Mouse (Mus musculus) neural tube, embryonic 14.5 days (tissue): ENCODE data around the gene Faf2. TPM values are rescaled to one million over a fixed set of nuclear protein-coding genes. Genes with fewer than 3 reads are reported as not detected.
A peak's percentile ranks its signal among the peaks of the same experiment; 100 is the strongest.

Source experiments
- ATAC-seq: fragments of 200-750 bp; cut with Nextera tagmentation; 2 replicates; pipeline ENCODE4 v1.8.0; 2017; ENCODE audit warnings: low read depth, mild to moderate bottlenecking, moderate TSS enrichment, moderate library complexity
- H3K27ac ChIP-seq: fragments of 300-500 bp; sonication (generic); 2 replicates; pipeline ENCODE4 v1.5.1; 2014; ENCODE audit warnings: low read depth, mild to moderate bottlenecking, control low read depth, low read length, moderate library complexity, mixed read lengths
- H3K27me3 ChIP-seq: fragments of 300-500 bp; sonication (generic); 2 replicates; pipeline ENCODE4 v1.6.1; 2014; ENCODE audit warnings: low read length; ENCODE audit not compliant: control insufficient read depth, insufficient read depth
- H3K36me3 ChIP-seq: fragments of 300-500 bp; sonication (generic); 2 replicates; pipeline ENCODE4 v1.6.1; 2014; ENCODE audit warnings: low read length, mixed read lengths; ENCODE audit not compliant: control insufficient read depth, insufficient read depth
- H3K4me1 ChIP-seq: fragments of 300-500 bp; sonication (generic); 2 replicates; pipeline ENCODE4 v1.6.1; 2014; ENCODE audit warnings: low read length; ENCODE audit not compliant: control insufficient read depth, insufficient read depth
- H3K4me2 ChIP-seq: fragments of 300-500 bp; sonication (generic); 2 replicates; pipeline ENCODE4 v1.6.1; 2014; ENCODE audit warnings: mild to moderate bottlenecking, low read depth, low read length, control low read depth
- H3K4me3 ChIP-seq: fragments of 300-500 bp; sonication (generic); 2 replicates; pipeline ENCODE4 v1.5.1; 2014; ENCODE audit warnings: low read depth, low read length, control low read depth, mixed read lengths
- H3K9ac ChIP-seq: fragments of 300-500 bp; sonication (generic); replicated peaks from 2 replicates; pipeline ENCODE4 v1.6.1; 2014; ENCODE audit warnings: low read depth, mild to moderate bottlenecking, control low read depth, low read length, mixed read lengths
- H3K9me3 ChIP-seq: fragments of 300-500 bp; sonication (generic); 2 replicates; pipeline ENCODE4 v1.6.1; 2016; ENCODE audit warnings: low read length; ENCODE audit not compliant: control insufficient read depth
- WGBS: fragments of 180-500 bp; shearing (Covaris S2); extraction: QIAGEN DNeasy Blood & Tissue Kit; methylation state at CpG from one replicate; pipeline ENCODE4 v1.1.7; 2014; 5-methylcytosine and 5-hydroxymethylcytosine counted together
- polyA plus RNA-seq: library from polyadenylated mRNA; unstranded; fragments of >200 nt; fragmentation: Nextera tagmentation; extraction: Ambion mirVana; gene quantifications from 2 replicates; pipeline ENCODE4 v1.2.1, GENCODE M21; 2014

The Faf2 gene
- polyA plus RNA-seq, 1 experiment from 2014 or later = 97.9 TPM

DNA sequence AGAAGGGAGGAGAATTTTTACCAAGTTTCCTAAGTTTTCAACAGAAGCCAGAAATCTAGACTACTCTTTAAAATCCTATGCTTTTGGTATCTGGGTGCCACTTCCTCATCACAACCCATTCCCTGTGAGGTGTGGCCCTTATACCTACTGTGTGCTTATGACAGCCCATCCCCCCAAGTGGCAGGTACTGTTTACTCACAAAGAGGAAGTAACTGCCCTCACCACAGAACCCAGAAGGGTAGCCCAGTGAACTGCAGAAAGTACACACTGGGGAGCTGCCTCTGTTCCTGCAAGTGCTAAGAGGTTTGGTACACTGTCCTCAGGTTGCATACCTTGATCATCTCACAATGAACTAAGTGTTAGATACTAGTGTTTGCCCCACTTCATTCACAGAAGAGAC lies 70.2 kb downstream of the Faf2 start:
- Histone ChIP-seq H3K4me1 (peaks cover 19% of the 10 kb centered on the region), H3K9me3 (no peaks in the 10 kb centered on the region), H3K4me3 (no peak overlapping the region), H3K4me2 (peak overlapping the region; percentile 95), H3K9ac (peak overlapping the region; percentile 92; the same call in 1 of the 2 replicates), H3K27ac (no peak overlapping the region), H3K36me3 (no peaks in the 10 kb centered on the region), H3K27me3 (no peaks in the 10 kb centered on the region)
- no peak for ATAC-seq

DNA sequence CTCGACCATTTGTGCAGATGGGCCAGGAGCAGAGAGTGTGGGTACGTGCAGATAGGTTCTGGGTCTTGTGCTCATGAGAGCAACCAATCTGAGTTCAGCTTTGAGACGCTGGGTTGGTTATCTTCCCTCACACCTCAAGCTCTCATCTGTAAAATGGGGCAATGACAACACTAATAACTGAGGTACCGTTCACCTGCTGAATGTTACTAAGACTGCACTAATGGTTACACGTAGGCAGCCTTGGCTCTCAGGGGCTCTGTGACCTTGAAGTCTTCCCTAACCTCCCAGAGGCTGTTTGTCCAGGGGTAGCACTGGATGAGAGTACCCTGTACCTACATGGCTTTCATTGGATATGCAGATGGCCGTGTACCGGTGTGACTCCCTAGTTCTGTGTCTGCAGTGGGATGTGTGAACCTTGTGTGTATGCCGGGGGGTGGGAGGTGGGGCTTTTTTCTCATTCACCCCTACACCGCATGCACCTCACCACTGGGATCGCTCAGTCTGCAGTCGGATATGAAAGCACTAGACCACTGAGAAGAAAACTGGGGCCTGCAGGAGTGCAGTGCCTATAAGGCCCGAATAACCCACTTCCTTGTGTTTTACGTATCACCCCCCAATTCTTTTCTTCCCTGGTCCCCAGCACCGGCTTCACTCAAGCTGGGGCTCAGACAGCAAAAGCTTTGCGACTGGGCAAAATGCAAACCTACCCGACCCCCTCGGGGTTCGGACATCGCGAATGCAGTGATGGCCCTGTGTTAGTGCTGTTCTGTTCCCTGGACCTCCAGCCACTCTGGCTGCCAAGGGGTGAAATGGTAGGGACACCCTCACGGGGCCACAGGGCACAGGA lies 71.3 kb downstream of the Faf2 start:
- H3K4me3 ChIP-seq = peak overlapping the region; percentile 95
- H3K4me1 ChIP-seq = peaks cover 19% of the 10 kb centered on the region
- ATAC-seq = no peak
- H3K9me3 ChIP-seq = no peaks in the 10 kb centered on the region
- WGBS = 15% methylated on average over 21 of the region's 21 CpGs
- peak overlapping the region; percentile 92 for H3K9ac ChIP-seq
- H3K36me3 ChIP-seq = no peaks in the 10 kb centered on the region
- no peaks in the 10 kb centered on the region for H3K27me3 ChIP-seq
- H3K27ac ChIP-seq = peak overlapping the region; percentile 93
- H3K4me2 ChIP-seq = peak overlapping the region; percentile 95

DNA sequence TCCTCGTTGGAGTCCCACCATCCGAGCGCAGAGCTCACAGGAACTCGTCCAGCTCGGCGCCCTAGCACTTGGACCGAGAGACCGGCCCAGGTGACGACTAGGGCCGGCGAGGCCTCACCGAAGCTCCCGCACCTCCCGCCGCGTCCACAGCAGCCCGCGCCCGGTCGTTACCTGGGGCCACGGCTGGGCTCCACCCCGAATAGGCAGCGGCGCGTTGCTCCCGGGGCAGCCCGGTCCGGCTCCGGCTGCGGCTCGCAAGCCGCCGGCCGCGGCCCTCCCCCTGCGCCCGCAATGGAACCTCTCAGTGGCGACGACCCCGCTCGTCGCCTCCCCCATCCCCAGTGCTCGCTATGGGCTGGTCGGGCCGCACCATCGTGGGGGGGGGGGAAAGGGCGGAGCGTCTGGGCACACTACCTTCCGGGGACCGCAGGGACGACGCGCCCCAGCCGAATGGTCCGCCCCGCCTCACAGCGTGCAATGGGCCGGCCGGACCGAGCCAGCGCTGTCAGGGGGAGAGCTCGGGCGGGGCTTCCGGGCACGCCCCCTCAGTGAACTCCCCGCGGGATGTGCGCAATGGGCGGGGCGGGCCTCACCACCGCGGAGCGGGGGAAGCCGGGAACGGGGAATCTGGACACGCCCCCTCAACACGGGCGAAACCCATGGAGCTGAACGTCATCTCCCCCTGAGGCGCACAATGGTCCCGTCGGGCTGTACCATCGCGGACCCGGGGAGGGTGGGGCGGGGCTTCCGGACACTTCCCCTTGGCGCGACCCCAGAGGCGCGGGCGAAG lies 72.2 kb downstream of the Faf2 start, which contains the start of gene Rnf44:
Gene Rnf44, minus strand, starts transcription at position 350 of the 790 bp plus-strand sequence.
- Histone ChIP-seq H3K4me3 (peak within 1 kb of the TSS; percentile 95), H3K27ac (peak within 1 kb of the TSS; percentile 93), H3K36me3 (no peaks in the 10 kb centered on the region), H3K4me2 (peak within 1 kb of the TSS; percentile 95), H3K9ac (peak within 1 kb of the TSS; percentile 92), H3K9me3 (no peaks in the 10 kb centered on the region), H3K27me3 (no peaks in the 10 kb centered on the region), H3K4me1 (peaks cover 16% of the 10 kb centered on the region)
- WGBS = under 1% methylated on average over 62 of the region's 92 CpGs
- peak; percentile 97 for ATAC-seq

DNA sequence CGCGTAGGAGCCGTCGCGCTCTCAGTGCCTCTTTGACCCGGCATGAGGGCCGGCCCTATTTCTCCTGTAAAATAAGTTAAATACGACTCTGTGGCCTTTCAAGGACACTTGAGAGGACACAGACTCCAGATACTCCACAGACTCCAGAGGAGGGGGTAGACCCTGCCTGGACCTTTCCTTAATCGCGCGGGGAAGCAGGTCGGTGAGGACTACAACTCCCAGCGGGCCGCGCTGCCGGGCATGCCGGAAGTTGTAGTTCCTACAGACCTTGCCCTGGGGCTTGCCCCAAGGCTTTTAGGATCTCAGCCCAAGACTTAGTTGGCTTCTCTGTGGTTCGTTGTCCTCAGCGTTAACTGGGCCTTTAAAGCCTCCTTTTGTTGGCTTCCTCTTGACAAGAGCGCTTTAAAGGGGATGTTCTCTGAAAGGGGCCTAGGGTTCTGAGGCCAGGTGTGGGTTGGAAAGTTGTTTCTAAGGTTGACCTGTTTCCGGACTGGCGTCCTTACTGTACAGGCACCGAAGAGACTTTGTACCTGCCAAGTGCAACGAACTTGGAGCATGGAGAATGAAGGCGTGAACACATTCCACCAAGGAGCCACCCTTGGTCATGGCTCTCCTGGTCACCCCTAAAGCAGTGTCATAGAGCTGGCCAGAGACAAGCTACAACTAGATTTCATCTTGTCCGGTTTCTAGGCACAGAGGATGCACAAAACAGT lies 72.9 kb downstream of the Faf2 start:
- Histone ChIP-seq H3K27me3 (no peaks in the 10 kb centered on the region), H3K27ac (peak overlapping the region; percentile 93), H3K4me3 (peak overlapping the region; percentile 95), H3K9me3 (no peaks in the 10 kb centered on the region), H3K4me1 (peaks cover 15% of the 10 kb centered on the region), H3K9ac (peak overlapping the region; percentile 63), H3K4me2 (peak overlapping the region; percentile 50), H3K36me3 (no peaks in the 10 kb centered on the region)
- 17% methylated on average over 26 of the region's 26 CpGs for WGBS
- ATAC-seq = peak; percentile 79

DNA sequence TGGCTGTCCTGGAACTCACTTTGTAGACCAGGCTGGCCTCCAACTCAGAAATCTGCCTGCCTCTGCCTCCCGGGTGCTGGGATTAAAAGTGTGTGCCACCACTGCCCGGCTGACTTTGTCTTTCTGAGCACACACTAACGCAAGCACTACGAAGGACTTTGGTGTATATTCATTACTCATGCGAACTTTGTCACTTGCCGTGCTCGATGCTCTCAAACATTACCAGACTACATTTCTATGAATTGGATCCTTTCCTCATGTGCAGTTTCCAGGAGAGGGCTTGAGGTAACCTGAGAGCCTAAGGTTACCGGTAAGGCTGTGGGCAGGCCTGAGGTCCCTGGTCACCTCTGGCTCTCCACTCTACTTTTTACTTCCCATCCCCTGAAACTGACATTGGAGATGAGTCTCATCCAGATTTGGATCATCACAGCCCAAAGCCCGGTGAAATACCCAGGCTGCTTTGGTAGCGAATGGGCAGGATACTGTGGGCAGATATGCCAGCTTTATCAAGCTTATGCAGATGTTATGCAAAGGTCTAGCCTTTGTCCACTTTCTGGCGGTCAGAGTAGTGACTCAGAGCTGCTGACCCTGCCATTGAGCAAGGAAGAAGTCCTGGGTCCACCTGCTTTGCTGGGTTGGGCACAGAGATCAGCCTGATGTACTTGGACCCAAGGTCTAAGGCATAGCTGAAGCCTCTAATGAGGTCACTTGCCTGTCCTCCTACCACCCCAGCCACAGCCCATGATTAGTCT lies 74.1 kb downstream of the Faf2 start:
- Histone ChIP-seq H3K4me2 (no peak overlapping the region), H3K36me3 (no peaks in the 10 kb centered on the region), H3K27me3 (no peaks in the 10 kb centered on the region), H3K9ac (no peak overlapping the region), H3K27ac (no peak overlapping the region), H3K4me1 (peaks cover 15% of the 10 kb centered on the region), H3K4me3 (no peak overlapping the region), H3K9me3 (no peaks in the 10 kb centered on the region)
- WGBS = 91% methylated on average over 11 of the region's 11 CpGs
- no peak for ATAC-seq

DNA sequence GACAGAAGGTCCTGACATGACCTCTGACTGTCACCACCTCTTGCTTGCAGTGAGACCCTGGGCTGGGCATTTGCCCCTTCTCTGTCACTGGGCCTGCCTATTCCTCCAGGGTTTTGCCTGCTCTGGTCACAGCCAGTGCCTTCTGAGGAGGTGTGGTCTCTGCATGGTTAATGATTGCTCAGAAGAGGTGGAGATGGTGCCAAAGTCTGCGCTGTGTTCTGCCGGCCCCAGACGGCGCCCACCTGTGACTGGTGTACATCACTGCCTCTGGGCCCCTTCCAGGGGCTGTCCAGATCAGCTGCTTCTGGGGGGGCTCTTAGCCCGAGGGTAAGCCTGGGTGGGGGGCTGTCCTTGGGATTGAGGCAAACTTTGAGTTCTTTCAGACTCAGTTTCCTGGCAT lies 79.7 kb downstream of the Faf2 start, which contains the start of gene Cdhr2:
Gene Cdhr2, plus strand, starts transcription at position 219 of the 400 bp plus-strand sequence.
- Histone ChIP-seq H3K36me3 (no peaks in the 10 kb centered on the region), H3K4me1 (no peaks in the 10 kb centered on the region), H3K27me3 (no peaks in the 10 kb centered on the region), H3K9me3 (no peaks in the 10 kb centered on the region), H3K4me2 (no peak within 1 kb of the TSS), H3K4me3 (no peak within 1 kb of the TSS), H3K27ac (no peak within 1 kb of the TSS), H3K9ac (no peak within 1 kb of the TSS)
- no peak for ATAC-seq
- 62% methylated on average over 5 of the region's 5 CpGs for WGBS

DNA sequence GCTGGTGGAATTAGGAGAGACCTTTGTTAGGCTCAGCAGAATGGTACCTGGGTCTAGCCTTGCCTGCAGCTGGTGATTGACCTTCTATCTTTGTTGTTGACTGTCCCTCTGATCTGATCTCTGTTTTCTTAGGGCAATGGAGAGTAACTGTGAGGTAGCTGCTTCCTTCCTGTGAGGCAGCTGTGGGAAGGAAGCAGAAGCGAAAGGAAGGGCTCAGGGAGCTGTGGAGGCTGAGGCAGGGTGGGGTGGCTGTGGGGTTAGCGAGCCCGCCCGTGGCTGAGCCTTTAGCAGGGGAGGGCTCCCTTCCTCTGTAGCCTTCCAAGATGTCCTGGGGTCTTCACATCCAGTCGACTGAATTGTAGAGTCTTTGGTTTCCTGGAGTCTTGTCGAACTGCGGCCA lies 80.9 kb downstream of the Faf2 start:
- no peaks in the 10 kb centered on the region for H3K4me1 ChIP-seq
- H3K27me3 ChIP-seq = no peaks in the 10 kb centered on the region
- H3K4me3 ChIP-seq = no peak overlapping the region
- no peaks in the 10 kb centered on the region for H3K36me3 ChIP-seq
- no peak overlapping the region for H3K27ac ChIP-seq
- ATAC-seq = no peak
- H3K9ac ChIP-seq = no peak overlapping the region
- H3K4me2 ChIP-seq = no peak overlapping the region
- H3K9me3 ChIP-seq = no peaks in the 10 kb centered on the region
- 67% methylated on average over 7 of the region's 7 CpGs for WGBS

DNA sequence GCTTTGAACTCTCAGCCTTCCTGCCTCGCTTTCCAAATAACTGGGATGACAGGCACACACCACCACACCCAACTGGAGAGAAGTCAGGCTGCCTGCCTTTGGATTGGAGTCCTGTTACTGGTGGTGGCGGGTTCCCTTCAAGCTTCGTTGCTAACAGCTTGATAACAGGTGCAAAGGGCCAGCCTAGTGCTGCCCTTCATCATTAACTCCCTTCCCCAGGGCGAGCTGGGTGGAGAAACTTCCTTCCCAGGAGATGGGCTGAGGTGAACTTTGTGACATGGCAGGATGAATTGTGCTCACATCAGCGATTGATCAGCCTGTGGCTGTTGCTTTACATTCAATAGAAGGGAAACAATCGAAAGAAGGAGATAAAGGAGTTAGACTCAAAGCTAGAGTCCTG lies 83.3 kb downstream of the Faf2 start:
- Histone ChIP-seq H3K4me1 (no peaks in the 10 kb centered on the region), H3K27ac (no peak overlapping the region), H3K4me3 (no peak overlapping the region), H3K27me3 (no peaks in the 10 kb centered on the region), H3K9ac (no peak overlapping the region), H3K36me3 (no peaks in the 10 kb centered on the region), H3K9me3 (no peaks in the 10 kb centered on the region), H3K4me2 (no peak overlapping the region)
- 54% methylated on average over 6 of the region's 6 CpGs for WGBS
- no peak for ATAC-seq
